Mouse (Mus musculus) lung, postnatal 0 days (tissue): ENCODE measurements around the gene Abca1. TPM values are rescaled to one million over a fixed set of nuclear protein-coding genes. Genes with fewer than 3 reads are reported as not detected.
A peak's percentile ranks its signal among the peaks of the same experiment; 100 is the strongest.

Experiments
- ATAC-seq: fragments of 200-750 bp; cut with Nextera tagmentation; 2 replicates; pipeline ENCODE4 v1.8.0; 2017; ENCODE audit warnings: moderate library complexity
- DNase-seq: peaks from one replicate; pipeline ENCODE4 v3.0.0-alpha.2; 2016; ENCODE audit warnings: low spot score
- H3K27ac ChIP-seq: fragments of 300-500 bp; sonication (generic); 2 replicates; pipeline ENCODE4 v1.5.1; 2014; ENCODE audit warnings: antibody characterized with exemption, mild to moderate bottlenecking, low read length, mixed read lengths
- H3K27me3 ChIP-seq: fragments of 300-500 bp; sonication (generic); replicated peaks from 2 replicates; pipeline ENCODE4 v1.6.1; 2014; ENCODE audit warnings: low read length, mixed read lengths; ENCODE audit not compliant: insufficient read depth
- H3K36me3 ChIP-seq: fragments of 300-500 bp; sonication (generic); 2 replicates; pipeline ENCODE4 v1.6.1; 2014; ENCODE audit warnings: low read length, mixed read lengths; ENCODE audit not compliant: insufficient read depth
- H3K4me1 ChIP-seq: fragments of 300-500 bp; sonication (generic); 2 replicates; pipeline ENCODE4 v1.6.1; 2014; ENCODE audit warnings: antibody characterized with exemption, low read depth, low read length, mixed read lengths; ENCODE audit not compliant: insufficient read depth
- H3K4me2 ChIP-seq: fragments of 300-500 bp; sonication (generic); replicated peaks from 2 replicates; pipeline ENCODE4 v1.6.1; 2014; ENCODE audit warnings: low read depth, mild to moderate bottlenecking, low read length, moderate library complexity, mixed read lengths
- H3K4me3 ChIP-seq: fragments of 300-500 bp; sonication (generic); 2 replicates; pipeline ENCODE4 v1.5.1; 2014; ENCODE audit warnings: low read depth, low read length
- H3K9ac ChIP-seq: fragments of 300-500 bp; sonication (generic); replicated peaks from 2 replicates; pipeline ENCODE4 v1.6.1; 2014; ENCODE audit warnings: low read depth, mild to moderate bottlenecking
- H3K9me3 ChIP-seq: fragments of 300-500 bp; sonication (generic); 2 replicates; pipeline ENCODE4 v1.6.1; 2016; ENCODE audit warnings: low read length, mixed read lengths
- CTCF ChIP-seq: IDR thresholded peaks from 2 replicates; pipeline ENCODE4 v1.5.1; 2016; ENCODE audit warnings: antibody characterized with exemption, mild to moderate bottlenecking
- EP300 ChIP-seq: IDR thresholded peaks from 2 replicates; pipeline ENCODE4 v1.6.1; 2016; ENCODE audit warnings: antibody characterized with exemption, mild to moderate bottlenecking, control low read depth
- whole genome bisulfite sequencing: fragments of 180-500 bp; shearing (Covaris S2); extraction: QIAGEN DNeasy Blood & Tissue Kit; methylation state at CpG from one replicate; pipeline ENCODE4 v1.1.7; 2014; 5-methylcytosine and 5-hydroxymethylcytosine counted together
- polyA plus RNA-seq: library from polyadenylated mRNA; unstranded; fragments of >200 nt; fragmentation: Nextera tagmentation; extraction: Ambion mirVana; gene quantifications from 2 replicates; pipeline ENCODE4 v1.2.1, GENCODE M21; 2015

Abca1 gene
- 3.7 and 4.6 TPM in 2 replicates for polyA plus RNA-seq

DNA sequence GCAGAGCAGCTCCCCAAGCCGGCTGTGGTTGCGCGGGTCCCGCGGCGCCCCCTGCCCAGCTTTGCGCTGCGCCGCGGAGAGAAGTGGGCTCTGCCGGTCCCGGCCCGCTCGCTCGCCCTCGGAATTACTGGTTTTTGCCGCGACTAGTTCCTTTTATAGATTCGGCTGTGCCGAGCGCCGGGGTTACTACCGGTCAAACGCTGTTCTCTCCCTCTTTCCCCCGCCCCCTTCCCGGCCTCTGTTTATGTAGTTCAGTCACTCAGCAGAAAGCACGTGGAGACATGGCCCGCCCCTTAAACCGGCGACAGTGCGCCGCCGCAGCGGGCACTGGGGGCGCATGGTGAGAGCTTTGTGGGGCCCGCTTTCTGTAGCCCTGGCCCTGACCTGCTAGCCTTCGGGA, at the start of gene Abca1:
TSS of gene Abca1 (minus strand) at position 129 of the 400 bp plus-strand sequence.
- Histone ChIP-seq H3K4me2 (peak within 1 kb of the TSS; percentile 65), H3K27me3 (no peaks in the 10 kb centered on the region), H3K4me1 (peaks cover 4% of the 10 kb centered on the region), H3K9ac (peak within 1 kb of the TSS; percentile 58), H3K36me3 (no peaks in the 10 kb centered on the region), H3K9me3 (no peaks in the 10 kb centered on the region), H3K4me3 (peak within 1 kb of the TSS; percentile 70), H3K27ac (peak within 1 kb of the TSS; percentile 84)
- WGBS: 0% methylated on average over 37 of the region's 37 CpGs
- peak; percentile 98 for DNase-seq
- peak; percentile 95 for ATAC-seq
- TF ChIP-seq EP300: peak; percentile 63; the same call in 1 of the 2 replicates
- TF ChIP-seq CTCF: peak; percentile 31; the same call in 1 of the 2 replicates

DNA sequence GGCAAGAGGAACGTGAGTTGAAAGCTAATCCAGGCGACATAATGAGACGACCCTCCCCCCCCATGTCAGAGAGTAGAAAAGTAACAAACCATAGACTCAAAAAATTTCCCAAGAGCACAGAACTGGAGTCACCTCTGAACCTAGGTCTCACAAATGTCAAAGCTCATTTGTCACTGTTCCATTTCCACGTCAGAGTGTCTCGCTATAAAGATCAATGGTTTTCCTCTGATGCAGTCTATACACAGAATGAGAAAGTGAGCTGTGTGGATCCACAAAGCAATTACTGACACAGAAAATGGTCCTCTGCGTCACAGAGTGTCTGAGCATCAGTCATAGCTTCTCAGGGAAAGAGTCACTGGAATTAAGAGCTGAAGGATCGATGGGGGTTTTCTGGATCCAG, 44.8 kb upstream of the Abca1 start:
- Histone ChIP-seq H3K4me1 (no peaks in the 10 kb centered on the region), H3K27me3 (no peaks in the 10 kb centered on the region), H3K4me2 (no peak overlapping the region), H3K4me3 (no peak overlapping the region), H3K27ac (no peak overlapping the region), H3K9me3 (no peaks in the 10 kb centered on the region), H3K9ac (no peak overlapping the region), H3K36me3 (no peaks in the 10 kb centered on the region)
- ATAC-seq (no peak), DNase-seq (no peak)
- WGBS: 67% methylated on average over 7 of the region's 7 CpGs
- TF ChIP-seq EP300 (no peak), CTCF (no peak)

DNA sequence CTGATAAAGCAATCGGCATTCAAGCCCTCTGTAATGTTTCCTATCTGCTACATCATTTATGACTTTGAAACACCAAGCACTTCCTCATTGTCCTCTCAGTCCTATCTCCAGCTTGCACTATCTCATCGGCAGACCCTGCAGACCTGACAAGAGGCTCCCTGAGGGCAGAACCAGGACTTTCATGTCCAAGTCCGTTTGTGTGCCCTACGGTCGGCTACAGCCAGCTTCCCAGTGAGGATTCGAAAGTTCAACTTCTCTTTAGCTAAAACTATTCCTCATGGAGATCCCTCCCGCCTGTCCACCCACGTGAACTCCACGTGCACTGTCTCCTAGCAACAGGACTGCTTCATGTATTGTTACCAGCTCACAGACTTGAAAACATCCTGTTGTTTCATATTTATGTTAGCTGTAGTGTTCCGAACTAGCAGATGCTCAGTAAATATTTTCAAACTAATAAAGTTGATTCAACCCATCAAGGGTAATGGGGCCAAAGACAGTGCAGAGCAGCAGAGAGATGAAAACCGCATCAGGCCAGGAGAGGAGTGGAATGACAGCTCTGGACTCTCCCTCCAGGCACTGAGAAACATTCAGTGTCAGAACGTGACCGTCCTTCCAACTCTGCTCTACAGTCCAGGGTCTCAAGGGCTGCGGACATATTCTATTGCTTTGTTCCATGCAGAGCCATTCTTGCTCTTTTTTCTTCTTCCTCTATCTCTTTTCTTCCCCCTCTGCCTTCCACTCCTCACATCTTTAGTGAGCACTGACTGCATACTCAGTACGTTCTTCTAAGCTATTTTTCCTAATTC, 44.1 kb upstream of the Abca1 start:
- Histone ChIP-seq H3K27me3 (no peaks in the 10 kb centered on the region), H3K4me3 (no peak overlapping the region), H3K4me1 (no peaks in the 10 kb centered on the region), H3K27ac (no peak overlapping the region), H3K9ac (no peak overlapping the region), H3K9me3 (no peaks in the 10 kb centered on the region), H3K4me2 (no peak overlapping the region), H3K36me3 (no peaks in the 10 kb centered on the region)
- ATAC-seq (no peak), DNase-seq (no peak)
- TF ChIP-seq CTCF: no peak
- no peak for TF ChIP-seq EP300
- WGBS: 71% methylated on average over 15 of the region's 15 CpGs

DNA sequence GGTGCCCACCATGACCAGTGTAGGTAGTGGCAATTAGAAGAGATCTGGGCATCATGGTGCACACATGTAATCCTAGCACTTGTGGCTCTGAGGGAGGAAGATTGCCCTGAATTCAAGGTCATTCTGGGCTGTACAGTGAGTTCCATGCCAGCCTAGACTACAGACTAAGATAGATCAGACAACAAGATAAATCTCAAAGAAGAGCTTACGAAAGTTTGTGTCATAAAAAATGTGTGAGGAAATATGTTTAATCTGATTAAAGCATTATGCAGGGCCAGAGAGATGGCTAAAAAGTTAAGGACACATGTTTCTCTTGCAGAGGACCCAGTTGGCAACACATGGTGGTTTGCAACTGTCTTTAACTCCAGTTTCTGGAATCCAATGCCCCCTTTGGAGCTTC, 40.6 kb upstream of the Abca1 start:
- H3K4me3 ChIP-seq: no peak overlapping the region
- H3K27ac ChIP-seq: no peak overlapping the region
- H3K4me1 ChIP-seq: peaks cover 11% of the 10 kb centered on the region; the same call in 1 of the 2 replicates
- H3K36me3 ChIP-seq: no peaks in the 10 kb centered on the region
- no peak overlapping the region for H3K4me2 ChIP-seq
- H3K9ac ChIP-seq: no peak overlapping the region
- WGBS: 77% methylated on average over 1 of the region's 1 CpGs
- H3K27me3 ChIP-seq: no peaks in the 10 kb centered on the region
- no peak for TF ChIP-seq EP300
- TF ChIP-seq CTCF: no peak
- DNase-seq (no peak), ATAC-seq (no peak)
- H3K9me3 ChIP-seq: no peaks in the 10 kb centered on the region

DNA sequence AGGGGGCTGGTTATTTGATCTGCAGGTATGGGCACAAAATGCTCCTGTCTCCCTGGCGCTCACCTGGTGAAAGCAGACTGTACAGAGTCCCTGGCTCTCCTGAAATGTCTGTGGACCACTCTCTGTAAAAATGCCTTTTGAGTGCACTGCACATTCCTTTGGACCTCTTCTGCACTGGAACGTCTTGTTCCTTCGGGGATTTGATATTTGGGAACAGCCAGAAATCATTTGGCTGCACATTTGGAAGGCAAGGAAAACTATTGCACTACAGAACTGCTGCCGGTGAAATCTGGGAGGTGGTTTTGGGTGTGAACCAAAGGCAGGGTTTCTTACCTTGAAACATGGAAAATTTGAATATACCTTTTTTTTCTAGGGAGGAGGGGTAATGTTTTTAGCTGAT, 38.1 kb upstream of the Abca1 start:
- H3K27ac ChIP-seq: no peak overlapping the region
- no peaks in the 10 kb centered on the region for H3K27me3 ChIP-seq
- ATAC-seq (peak; percentile 29; the same call in 1 of the 2 replicates), DNase-seq (peak; percentile 39)
- no peak overlapping the region for H3K4me3 ChIP-seq
- H3K4me2 ChIP-seq: no peak overlapping the region
- no peaks in the 10 kb centered on the region for H3K36me3 ChIP-seq
- TF ChIP-seq EP300: peak; percentile 92
- no peak for TF ChIP-seq CTCF
- no peaks in the 10 kb centered on the region for H3K9me3 ChIP-seq
- H3K4me1 ChIP-seq: peaks cover 11% of the 10 kb centered on the region; the same call in 1 of the 2 replicates
- no peak overlapping the region for H3K9ac ChIP-seq
- WGBS: 42% methylated on average over 4 of the region's 4 CpGs

DNA sequence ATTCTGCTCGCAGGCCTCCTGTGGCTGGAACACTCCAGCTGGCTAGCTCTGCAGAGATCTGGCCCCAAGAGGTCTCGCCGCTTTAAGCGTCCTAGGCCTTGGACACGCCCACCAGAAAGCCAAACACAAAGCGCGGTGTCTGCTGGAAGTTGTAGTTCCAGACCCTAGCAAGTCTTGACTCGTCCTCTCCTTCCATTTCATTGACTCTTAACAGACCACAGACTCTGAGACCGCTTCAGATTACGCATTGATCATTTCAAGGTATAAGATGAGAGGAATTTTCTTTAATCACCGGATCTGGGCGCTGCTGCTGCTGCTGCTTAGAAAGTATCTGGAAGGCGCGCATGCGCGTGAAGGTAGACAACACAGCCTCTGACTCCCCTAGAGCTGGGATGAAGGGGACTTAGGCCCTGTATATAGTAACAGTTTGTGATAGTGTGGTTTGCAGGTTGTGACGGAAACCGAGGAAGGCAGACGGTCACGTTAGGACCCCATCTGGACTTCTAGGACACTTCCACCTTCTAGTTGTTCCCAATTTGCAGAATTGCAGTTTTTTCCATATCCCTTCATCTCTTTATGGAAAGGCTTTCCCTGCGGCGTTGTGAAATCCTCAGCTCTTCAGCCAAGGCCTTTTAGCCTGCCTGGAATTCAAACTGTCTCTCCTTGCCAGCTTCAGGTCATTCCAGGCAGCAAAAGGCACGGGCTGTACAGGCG, 36.5 kb upstream of the Abca1 start:
- Histone ChIP-seq H3K4me2 (peak overlapping the region; percentile 49), H3K27ac (peak overlapping the region; percentile 54), H3K9ac (no peak overlapping the region), H3K36me3 (no peaks in the 10 kb centered on the region), H3K27me3 (no peaks in the 10 kb centered on the region), H3K4me3 (peak overlapping the region; percentile 34), H3K4me1 (peaks cover 11% of the 10 kb centered on the region; the same call in 1 of the 2 replicates), H3K9me3 (no peaks in the 10 kb centered on the region)
- DNase-seq (peak; percentile 97), ATAC-seq (peak; percentile 97)
- TF ChIP-seq EP300 (no peak), CTCF (no peak)
- WGBS: 11% methylated on average over 24 of the region's 24 CpGs
